Comparison of ENCODE assay signal across 17 mouse cellular contexts in the genomic region with DNA sequence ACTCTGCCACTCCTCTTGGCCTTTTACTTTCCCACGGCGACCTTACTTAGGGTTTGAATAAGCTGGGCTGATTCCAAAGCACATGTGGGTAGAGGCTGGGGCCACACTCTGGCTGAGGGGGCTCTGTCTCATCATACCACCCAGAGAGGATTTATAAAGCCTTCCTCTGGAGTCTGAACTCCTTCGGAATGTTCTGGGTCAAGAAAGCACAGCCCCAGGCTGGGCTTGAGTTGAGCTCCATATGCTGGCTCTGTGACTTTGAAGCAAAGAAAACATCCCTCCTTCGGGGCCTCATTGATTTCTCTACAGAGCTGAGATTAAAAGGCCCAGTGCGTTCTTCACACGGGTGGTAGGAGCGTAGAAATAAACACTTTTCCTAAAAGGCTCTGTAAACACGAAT.
DNase-seq lines count a peak whose midpoint lies in the region; ATAC-seq and TF ChIP-seq lines count a peak whose summit lies in the region.
"Had no signal": no experiment of that assay in that cellular context is flagged by ENCODE, and none has a peak within 500 bp of the region (broad histone marks: within the 10 kb centered on the region; RNA-seq: fewer than 3 reads in every experiment).

No protein-coding gene starts in this region.

- 0 out of 2 replicates have a peak, but pooled peaks have one; percentile 13 for ATAC-seq in stomach, embryonic 16.5 days (ENCODE audit: insufficient read depth, low FRiP score)
- ATAC-seq: intestine, embryonic 16.5 days; midbrain, embryonic 15.5 days had no signal

- no peaks in the 10 kb centered on the region for H3K27me3 ChIP-seq in kidney, adult 2 months (replicated peaks; ENCODE audit: control insufficient read depth, insufficient read depth, low read length)
- H3K27me3 ChIP-seq in stomach, embryonic 16.5 days (ENCODE audit: control insufficient read depth, insufficient read depth, low read length) = no peaks in the 10 kb centered on the region

- 62% methylated on average over 8 of the region's 8 CpGs for WGBS in kidney, adult 2 months
- 22% methylated on average over 8 of the region's 8 CpGs for WGBS in stomach, embryonic 16.5 days

- no peak for TF ChIP-seq POLR2A in kidney, adult 2 months (IDR thresholded peaks at IDR 0.05; ENCODE audit: low read depth, low read length)

- no peaks in the 10 kb centered on the region for H3K4me1 ChIP-seq in kidney, adult 2 months (ENCODE audit: control insufficient read depth, insufficient read depth, low read length)
- peaks cover 12% of the 10 kb centered on the region; the same call in 1 of the 2 replicates for H3K4me1 ChIP-seq in stomach, embryonic 16.5 days (ENCODE audit: control insufficient read depth, insufficient read depth, low read length)
- H3K4me1 ChIP-seq: liver, embryonic 15.5 days had no signal

- H3K36me3 ChIP-seq in kidney, adult 2 months (ENCODE audit: control insufficient read depth, insufficient read depth, low read length) = no peaks in the 10 kb centered on the region
- H3K36me3 ChIP-seq in stomach, embryonic 16.5 days (ENCODE audit: control insufficient read depth, insufficient read depth, low read length) = no peaks in the 10 kb centered on the region
- H3K36me3 ChIP-seq: forebrain, embryonic 12.5 days; liver, embryonic 15.5 days; midbrain, embryonic 15.5 days had no signal

- no peaks in the 10 kb centered on the region for H3K9me3 ChIP-seq in stomach, embryonic 16.5 days (replicated peaks; ENCODE audit: control insufficient read depth, low read length)
- H3K9me3 ChIP-seq: forebrain, embryonic 12.5 days; liver, embryonic 15.5 days; midbrain, embryonic 15.5 days had no signal

- H3K27ac ChIP-seq in kidney, adult 2 months (ENCODE audit: insufficient read depth, low read depth, low read length) = no peak overlapping the region
- peak overlapping the region; percentile 35; the same call in 1 of the 2 replicates for H3K27ac ChIP-seq in stomach, embryonic 16.5 days (ENCODE audit: low read length)
- H3K27ac ChIP-seq: forebrain, embryonic 12.5 days; heart, adult 2 months; hindbrain, embryonic 14.5 days; liver, embryonic 15.5 days; midbrain, embryonic 15.5 days had no signal

- H3K4me2 ChIP-seq in stomach, embryonic 16.5 days (ENCODE audit: low read depth, low read length) = no peak overlapping the region
- H3K4me2 ChIP-seq: forebrain, embryonic 12.5 days; hindbrain, embryonic 14.5 days; liver, embryonic 15.5 days; midbrain, embryonic 15.5 days had no signal

- H3K9ac ChIP-seq in stomach, embryonic 16.5 days (ENCODE audit: low read length) = no peak overlapping the region
- H3K9ac ChIP-seq: forebrain, embryonic 12.5 days; hindbrain, embryonic 14.5 days; liver, embryonic 15.5 days; midbrain, embryonic 15.5 days had no signal

- TF ChIP-seq CTCF in kidney, adult 2 months (conservative IDR thresholded peaks at IDR 0.05; ENCODE audit: insufficient read depth, insufficient read length, low read depth, low read length) = no peak

- peak; percentile 19 for DNase-seq in adrenal gland, adult 2 months
- no peak for DNase-seq in adrenal gland, adult 18-20 months (ENCODE audit: low spot score in 2 of 2)
- peak; percentile 26 to 44 for DNase-seq in kidney, postnatal 4 days
- DNase-seq in kidney, adult 2 months = no peak
- peak; percentile 27 for DNase-seq in embryo, embryonic 9.5 days (ENCODE audit: extremely low spot score)
- no peak for DNase-seq in right cerebral cortex, postnatal 25 days
- no peak for DNase-seq in layer of hippocampus, adult 8-10 months (ENCODE audit: low spot score in 2 of 2)
- DNase-seq: cerebellum, adult 18-20 months; cerebellum, postnatal 36 days; gastrocnemius, postnatal 14 days; heart, adult 2 months had no signal

- H3K4me3 ChIP-seq in kidney, adult 2 months (ENCODE audit: insufficient read depth, low read depth, low read length) = no peak overlapping the region
- no peak overlapping the region for H3K4me3 ChIP-seq in stomach, embryonic 16.5 days (replicated peaks; ENCODE audit: low read length)
- H3K4me3 ChIP-seq: forebrain, embryonic 12.5 days; heart, adult 2 months; liver, embryonic 15.5 days; midbrain, embryonic 15.5 days had no signal

Comparison
In these comparisons a context has a peak if more than half of its experiments do, and no peak if none do; other contexts are left out.
1. DNase-seq: peak in adrenal gland, adult 2 months (single experiment), kidney, postnatal 4 days (2 of 2) and embryo, embryonic 9.5 days (single experiment); none in adrenal gland, adult 18-20 months (0 of 2), kidney, adult 2 months (single experiment), right cerebral cortex, postnatal 25 days (single experiment) and layer of hippocampus, adult 8-10 months (0 of 2).